Mouse (Mus musculus): Measurements from ENCODE around the gene Rpl19. TPM values are rescaled to one million over a fixed set of nuclear protein-coding genes. Genes with fewer than 3 reads are reported as not detected.

Rpl19 gene
- 970 and 990 TPM in 2 replicates for polyA plus RNA-seq (2014; fragmentation: Nextera tagmentation; extraction: Ambion mirVana)

DNA sequence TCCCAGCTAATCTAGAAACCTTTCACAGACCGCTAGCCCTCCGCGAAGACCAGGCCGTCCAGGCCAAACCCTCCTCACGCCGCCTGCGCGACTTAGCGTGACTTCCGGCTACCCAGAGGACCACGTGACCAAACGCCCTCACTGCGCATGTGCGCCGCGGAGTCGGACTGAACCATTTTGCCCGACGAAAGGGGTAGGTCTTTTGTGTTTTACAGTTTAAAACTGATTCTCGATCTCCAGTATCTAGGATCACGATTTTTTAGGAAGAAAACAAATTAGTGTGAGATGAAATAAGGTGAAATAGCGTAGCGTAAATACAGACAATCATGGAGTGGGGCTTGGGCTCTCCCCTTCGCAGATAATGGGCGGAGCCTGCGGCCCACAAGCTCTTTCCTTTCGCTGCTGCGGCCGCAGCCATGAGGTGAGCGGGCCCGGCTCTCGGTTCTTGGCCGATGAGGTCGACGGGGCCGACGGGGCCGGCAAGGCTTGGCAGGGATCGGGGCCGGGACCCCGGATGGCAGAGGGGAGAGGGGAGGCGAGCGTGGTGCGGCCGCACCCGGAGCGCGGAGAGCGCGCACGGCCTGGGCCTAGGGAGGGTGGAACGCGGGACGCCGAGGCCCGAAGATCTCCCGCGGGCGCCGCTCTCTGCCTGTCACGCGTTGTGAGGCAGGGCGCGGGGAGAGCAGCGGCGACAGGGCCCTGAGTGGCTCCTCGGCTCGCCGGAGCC lies at the start of gene Rpl19:
Rpl19 (plus strand) TSS at position 141 of the 727 bp plus-strand sequence.
- H3K27me3 ChIP-seq (ENCODE audit: control insufficient read depth, insufficient read depth, low read length) = no peaks in the 10 kb centered on the region
- peaks cover 10% of the 10 kb centered on the region; the same call in 1 of the 2 replicates for H3K36me3 ChIP-seq (ENCODE audit: control insufficient read depth, insufficient read depth, low read length)
- H3K4me1 ChIP-seq (replicated peaks; ENCODE audit: control insufficient read depth, insufficient read depth, low read length) = 0 out of 2 replicates have a peak, but pooled peaks cover 5% of the 10 kb centered on the region
- under 1% methylated on average over 68 of the region's 69 CpGs for WGBS
- DNase-seq (ENCODE audit: low spot score) (peak; percentile 95), ATAC-seq (ENCODE audit: low FRiP score) (peak; percentile 66)
- peak within 1 kb of the TSS; percentile 85 for H3K27ac ChIP-seq (ENCODE audit: low read depth, low read length)
- H3K9me3 ChIP-seq (ENCODE audit: control insufficient read depth, low read length) = no peaks in the 10 kb centered on the region
- H3K9ac ChIP-seq (ENCODE audit: low read depth, low read length) = peak within 1 kb of the TSS; percentile 99
- H3K4me3 ChIP-seq (ENCODE audit: low read depth, low read length) = peak within 1 kb of the TSS; percentile 99
- peak within 1 kb of the TSS; percentile 53 for H3K4me2 ChIP-seq (replicated peaks; ENCODE audit: low read depth, low read length)

DNA sequence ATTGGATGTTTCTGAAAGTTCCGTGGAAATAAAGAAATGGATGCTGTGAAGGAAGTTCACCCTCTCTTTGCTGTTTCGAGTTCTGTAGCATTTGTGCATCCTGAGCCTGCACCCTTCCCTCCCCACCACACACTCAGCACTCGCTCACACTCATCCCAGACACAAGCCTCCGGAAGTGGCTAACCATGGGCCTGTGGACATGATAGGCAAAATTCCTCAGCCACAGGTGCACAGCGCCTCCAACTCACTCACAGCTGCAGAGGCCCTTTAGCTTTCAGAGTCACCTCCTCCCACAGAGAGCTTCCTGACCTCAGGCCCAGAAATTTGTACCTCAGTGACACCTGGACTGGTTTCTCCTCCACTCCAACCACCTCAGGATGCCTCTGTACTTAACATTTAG lies 48.7 kb upstream of the Rpl19 start:
- no peaks in the 10 kb centered on the region; the same call in 1 of the 2 replicates for H3K4me1 ChIP-seq (replicated peaks; ENCODE audit: control insufficient read depth, insufficient read depth, low read length)
- ATAC-seq (ENCODE audit: low FRiP score) = no peak
- H3K9me3 ChIP-seq (ENCODE audit: control insufficient read depth, low read length) = no peaks in the 10 kb centered on the region
- H3K4me3 ChIP-seq (ENCODE audit: low read depth, low read length) = no peak overlapping the region
- no peaks in the 10 kb centered on the region for H3K27me3 ChIP-seq (ENCODE audit: control insufficient read depth, insufficient read depth, low read length)
- H3K36me3 ChIP-seq (ENCODE audit: control insufficient read depth, insufficient read depth, low read length) = no peaks in the 10 kb centered on the region
- H3K27ac ChIP-seq (ENCODE audit: low read depth, low read length) = no peak overlapping the region
- no peak overlapping the region for H3K9ac ChIP-seq (ENCODE audit: low read depth, low read length)
- 76% methylated on average over 5 of the region's 5 CpGs for WGBS
- H3K4me2 ChIP-seq (replicated peaks; ENCODE audit: low read depth, low read length) = no peak overlapping the region
- DNase-seq (ENCODE audit: low spot score) = no peak

DNA sequence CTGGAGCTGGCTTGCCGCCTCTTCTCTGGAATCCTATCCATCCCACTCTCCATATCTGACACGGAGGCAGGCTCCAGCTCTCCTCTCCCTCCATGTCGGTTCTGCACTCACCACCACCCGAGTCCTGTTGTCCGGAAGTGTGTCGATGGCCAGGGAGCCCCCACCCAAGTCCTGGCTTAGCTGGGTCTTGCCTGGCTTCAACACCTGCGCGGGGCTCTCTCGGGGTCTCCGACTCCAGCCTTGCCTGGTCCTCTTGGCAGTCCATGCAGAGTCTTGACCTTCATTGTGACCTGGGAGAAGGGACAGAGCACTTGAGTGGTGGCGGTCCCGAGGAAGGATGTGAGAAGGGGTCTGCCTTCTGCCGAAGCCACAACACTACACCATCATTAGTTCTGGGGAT lies 48.1 kb upstream of the Rpl19 start:
- Histone ChIP-seq H3K27ac (ENCODE audit: low read depth, low read length) (no peak overlapping the region), H3K4me3 (ENCODE audit: low read depth, low read length) (no peak overlapping the region), H3K9ac (ENCODE audit: low read depth, low read length) (no peak overlapping the region), H3K27me3 (ENCODE audit: control insufficient read depth, insufficient read depth, low read length) (no peaks in the 10 kb centered on the region), H3K4me1 (replicated peaks; ENCODE audit: control insufficient read depth, insufficient read depth, low read length) (no peaks in the 10 kb centered on the region; the same call in 1 of the 2 replicates), H3K9me3 (ENCODE audit: control insufficient read depth, low read length) (no peaks in the 10 kb centered on the region), H3K4me2 (replicated peaks; ENCODE audit: low read depth, low read length) (no peak overlapping the region), H3K36me3 (ENCODE audit: control insufficient read depth, insufficient read depth, low read length) (no peaks in the 10 kb centered on the region)
- ATAC-seq (ENCODE audit: low FRiP score) (no peak), DNase-seq (ENCODE audit: low spot score) (no peak)
- 91% methylated on average over 13 of the region's 13 CpGs for WGBS

DNA sequence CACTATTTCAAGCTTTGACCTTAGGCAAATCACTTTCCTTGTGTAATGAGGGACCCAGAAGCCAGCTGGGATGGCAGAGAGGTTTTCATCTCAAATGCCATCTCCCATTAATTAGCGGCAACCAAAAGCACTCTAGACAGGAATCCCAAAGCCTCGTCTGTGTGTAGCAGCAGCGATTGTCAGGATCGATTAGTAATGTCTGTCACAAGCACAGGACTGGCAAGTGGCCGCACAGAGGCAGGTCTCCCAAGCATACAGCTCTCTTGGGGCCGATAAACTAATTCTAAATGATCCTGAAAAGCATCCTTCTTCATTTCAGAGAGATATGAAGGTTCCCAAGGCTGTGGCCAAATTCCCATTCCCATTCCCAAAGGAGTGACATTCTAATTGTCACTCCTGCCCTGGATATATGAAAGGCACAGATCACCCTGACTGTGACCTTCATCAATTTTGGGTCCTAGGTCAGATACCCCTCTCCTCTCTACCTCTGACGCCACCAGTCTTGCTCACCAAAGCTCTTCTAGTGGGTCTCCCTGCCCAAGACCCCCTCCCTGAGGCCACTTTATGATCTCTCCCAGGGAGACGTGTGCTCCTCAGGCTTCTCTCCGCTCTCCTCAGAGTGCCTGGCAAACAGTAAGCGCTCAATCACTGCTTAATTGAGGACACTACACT lies 46.5 kb upstream of the Rpl19 start:
- H3K4me2 ChIP-seq (replicated peaks; ENCODE audit: low read depth, low read length) = no peak overlapping the region
- no peak for DNase-seq (ENCODE audit: low spot score)
- peaks cover 4% of the 10 kb centered on the region; the same call in 1 of the 2 replicates for H3K27me3 ChIP-seq (ENCODE audit: control insufficient read depth, insufficient read depth, low read length)
- H3K27ac ChIP-seq (ENCODE audit: low read depth, low read length) = no peak overlapping the region
- 71% methylated on average over 10 of the region's 10 CpGs for WGBS
- no peaks in the 10 kb centered on the region; the same call in 1 of the 2 replicates for H3K4me1 ChIP-seq (replicated peaks; ENCODE audit: control insufficient read depth, insufficient read depth, low read length)
- no peak overlapping the region for H3K4me3 ChIP-seq (ENCODE audit: low read depth, low read length)
- no peaks in the 10 kb centered on the region for H3K9me3 ChIP-seq (ENCODE audit: control insufficient read depth, low read length)
- no peak for ATAC-seq (ENCODE audit: low FRiP score)
- no peaks in the 10 kb centered on the region for H3K36me3 ChIP-seq (ENCODE audit: control insufficient read depth, insufficient read depth, low read length)
- no peak overlapping the region for H3K9ac ChIP-seq (ENCODE audit: low read depth, low read length)

DNA sequence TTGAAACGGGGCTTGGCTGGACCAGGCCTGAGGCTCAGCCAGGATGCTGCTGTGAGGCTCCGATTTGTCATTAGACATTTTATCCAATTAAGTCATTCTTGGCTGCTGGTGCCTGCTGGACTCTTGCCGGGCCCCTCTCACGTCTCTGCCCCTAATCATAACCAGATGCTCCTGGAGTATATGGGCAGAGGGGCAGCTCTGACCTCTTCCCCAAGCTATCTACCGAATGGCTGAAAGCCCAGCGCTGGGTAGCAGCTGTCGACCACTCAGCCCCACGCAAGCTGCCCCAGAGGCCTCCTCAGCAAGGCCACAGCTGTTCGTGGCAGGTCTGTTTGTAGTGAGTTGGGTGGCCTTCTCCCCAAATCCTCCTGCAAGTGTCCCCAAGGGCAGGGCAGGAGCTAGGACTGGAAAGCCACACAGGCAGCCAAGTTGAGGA lies 46.0 kb upstream of the Rpl19 start:
- ATAC-seq (ENCODE audit: low FRiP score) = no peak
- Histone ChIP-seq H3K9me3 (ENCODE audit: control insufficient read depth, low read length) (no peaks in the 10 kb centered on the region), H3K36me3 (ENCODE audit: control insufficient read depth, insufficient read depth, low read length) (no peaks in the 10 kb centered on the region), H3K27me3 (ENCODE audit: control insufficient read depth, insufficient read depth, low read length) (peaks cover 9% of the 10 kb centered on the region), H3K4me2 (replicated peaks; ENCODE audit: low read depth, low read length) (no peak overlapping the region), H3K9ac (ENCODE audit: low read depth, low read length) (no peak overlapping the region), H3K4me1 (replicated peaks; ENCODE audit: control insufficient read depth, insufficient read depth, low read length) (no peaks in the 10 kb centered on the region; the same call in 1 of the 2 replicates), H3K27ac (ENCODE audit: low read depth, low read length) (no peak overlapping the region), H3K4me3 (ENCODE audit: low read depth, low read length) (no peak overlapping the region)
- WGBS = 55% methylated on average over 9 of the region's 9 CpGs
- no peak for DNase-seq (ENCODE audit: low spot score)

DNA sequence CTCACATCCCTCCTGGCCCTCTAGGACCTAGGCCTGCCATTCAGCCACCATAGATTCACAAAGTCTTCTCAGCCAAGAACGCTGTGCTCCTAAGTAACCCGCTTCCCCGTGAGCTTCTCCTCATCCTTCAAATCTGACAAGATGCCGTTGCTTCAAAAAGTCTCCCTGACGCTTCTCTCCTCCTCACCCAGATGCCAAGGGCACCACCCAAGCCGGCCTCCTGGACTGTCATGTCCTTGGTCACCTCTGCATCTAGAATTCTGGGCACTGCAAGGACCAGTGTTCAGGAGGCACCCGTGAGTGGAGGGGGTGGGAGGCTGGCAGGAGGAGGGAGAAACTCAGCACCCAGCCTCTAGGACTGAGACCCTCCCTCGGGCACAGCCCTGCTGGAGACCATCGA lies 43.8 kb upstream of the Rpl19 start:
- H3K27me3 ChIP-seq (ENCODE audit: control insufficient read depth, insufficient read depth, low read length) = peaks cover 27% of the 10 kb centered on the region

DNA sequence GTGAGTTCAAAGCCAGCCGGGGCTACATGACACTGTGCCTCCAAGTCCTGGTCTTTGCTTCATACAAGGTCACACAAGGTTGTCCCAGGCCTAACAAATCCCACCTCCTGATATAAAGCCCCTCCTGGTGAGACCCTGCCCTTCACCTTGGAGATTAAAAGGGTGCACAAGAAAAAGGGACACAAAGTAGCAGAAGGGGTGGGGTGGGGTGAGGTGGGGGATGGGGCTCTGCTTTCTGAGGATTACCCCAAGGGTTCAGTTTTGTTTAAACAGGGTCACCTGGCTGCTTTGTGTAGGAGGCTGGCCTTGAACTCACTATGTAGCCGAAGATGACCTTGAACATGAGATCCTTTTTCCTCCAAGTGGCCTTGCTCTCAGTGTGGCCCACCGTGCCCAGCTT lies 43.0 kb upstream of the Rpl19 start:
- WGBS = 89% methylated on average over 3 of the region's 3 CpGs

More for the DNA sequence above, 43.8 kb upstream of the Rpl19 start:
- no peak overlapping the region for H3K27ac ChIP-seq (ENCODE audit: low read depth, low read length)
- H3K9me3 ChIP-seq (ENCODE audit: control insufficient read depth, low read length) = no peaks in the 10 kb centered on the region
- H3K36me3 ChIP-seq (ENCODE audit: control insufficient read depth, insufficient read depth, low read length) = no peaks in the 10 kb centered on the region
- peaks cover 2% of the 10 kb centered on the region; the same call in 1 of the 2 replicates for H3K4me1 ChIP-seq (replicated peaks; ENCODE audit: control insufficient read depth, insufficient read depth, low read length)
- no peak overlapping the region for H3K4me2 ChIP-seq (replicated peaks; ENCODE audit: low read depth, low read length)
- ATAC-seq (ENCODE audit: low FRiP score) (no peak), DNase-seq (ENCODE audit: low spot score) (no peak)
- 90% methylated on average over 9 of the region's 9 CpGs for WGBS
- no peak overlapping the region for H3K9ac ChIP-seq (ENCODE audit: low read depth, low read length)
- H3K4me3 ChIP-seq (ENCODE audit: low read depth, low read length) = no peak overlapping the region

DNA sequence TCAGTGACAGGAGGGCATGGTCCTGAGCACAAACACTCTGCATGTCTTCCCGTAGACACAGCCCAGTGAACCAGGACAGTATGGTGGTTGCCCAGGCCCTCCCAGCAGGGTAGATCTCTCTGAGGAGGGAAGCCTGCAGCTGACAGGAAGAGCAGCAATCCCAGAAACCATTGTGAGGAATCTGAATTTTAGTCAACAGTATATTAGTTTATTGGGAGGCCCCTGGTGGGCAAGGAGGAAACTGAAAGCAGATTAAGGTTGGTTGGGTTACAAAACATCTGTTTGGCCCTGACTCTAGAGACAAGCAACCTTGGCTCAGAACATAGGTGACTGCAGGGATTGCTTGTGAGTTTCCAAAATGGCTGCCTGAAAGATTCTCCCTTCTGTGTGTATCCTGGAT lies 42.5 kb upstream of the Rpl19 start:
- DNase-seq (ENCODE audit: low spot score) (no peak), ATAC-seq (ENCODE audit: low FRiP score) (no peak)

More for the DNA sequence above, 43.0 kb upstream of the Rpl19 start:
- H3K9me3 ChIP-seq (ENCODE audit: control insufficient read depth, low read length) = no peaks in the 10 kb centered on the region
- H3K27ac ChIP-seq (ENCODE audit: low read depth, low read length) = no peak overlapping the region
- peaks cover 2% of the 10 kb centered on the region; the same call in 1 of the 2 replicates for H3K4me1 ChIP-seq (replicated peaks; ENCODE audit: control insufficient read depth, insufficient read depth, low read length)
- H3K4me3 ChIP-seq (ENCODE audit: low read depth, low read length) = no peak overlapping the region
- H3K4me2 ChIP-seq (replicated peaks; ENCODE audit: low read depth, low read length) = no peak overlapping the region
- ATAC-seq (ENCODE audit: low FRiP score) = no peak
- H3K36me3 ChIP-seq (ENCODE audit: control insufficient read depth, insufficient read depth, low read length) = no peaks in the 10 kb centered on the region
- peaks cover 27% of the 10 kb centered on the region for H3K27me3 ChIP-seq (ENCODE audit: control insufficient read depth, insufficient read depth, low read length)
- no peak overlapping the region for H3K9ac ChIP-seq (ENCODE audit: low read depth, low read length)
- DNase-seq (ENCODE audit: low spot score) = no peak

More for the DNA sequence above, 42.5 kb upstream of the Rpl19 start:
- no peak overlapping the region for H3K4me2 ChIP-seq (replicated peaks; ENCODE audit: low read depth, low read length)
- H3K27me3 ChIP-seq (ENCODE audit: control insufficient read depth, insufficient read depth, low read length) = peaks cover 27% of the 10 kb centered on the region
- WGBS = 76% methylated on average over 1 of the region's 1 CpGs
- no peak overlapping the region for H3K9ac ChIP-seq (ENCODE audit: low read depth, low read length)
- H3K27ac ChIP-seq (ENCODE audit: low read depth, low read length) = no peak overlapping the region
- H3K36me3 ChIP-seq (ENCODE audit: control insufficient read depth, insufficient read depth, low read length) = no peaks in the 10 kb centered on the region
- H3K9me3 ChIP-seq (ENCODE audit: control insufficient read depth, low read length) = no peaks in the 10 kb centered on the region
- no peak overlapping the region for H3K4me3 ChIP-seq (ENCODE audit: low read depth, low read length)
- H3K4me1 ChIP-seq (replicated peaks; ENCODE audit: control insufficient read depth, insufficient read depth, low read length) = peaks cover 2% of the 10 kb centered on the region; the same call in 1 of the 2 replicates
